Mouse (Mus musculus): ENCODE measurements at regions not wholly inside any gene's neighbourhood (a gene's known extent, or its start where the extent isn't known, plus 50 kb on each side); places are given as distances from the start of the nearest gene placed in this dataset.

DNA sequence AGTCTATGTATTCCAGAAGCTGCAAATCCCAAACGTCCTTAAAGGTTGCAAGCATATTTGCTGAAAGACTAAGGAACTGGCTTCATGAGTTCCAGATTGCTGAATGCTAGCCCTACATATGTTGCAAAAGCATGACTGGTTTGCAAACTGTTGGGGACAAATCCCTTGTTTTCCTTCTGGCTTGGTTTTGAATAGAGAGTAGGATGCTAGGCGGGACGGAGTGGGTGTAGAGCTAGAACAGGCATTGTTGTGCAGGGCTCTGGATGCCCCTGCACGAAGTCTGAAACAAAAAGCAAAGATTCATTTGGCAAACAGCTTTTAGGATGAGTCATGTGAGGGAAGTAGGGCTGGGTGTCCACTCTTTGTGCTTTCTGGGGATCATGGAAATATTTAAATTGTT, 500.9 kb upstream of the Cnksr2 start:
- H3K4me1 ChIP-seq (replicated peaks; ENCODE audit: control insufficient read depth, insufficient read depth, low read length), result no peaks in the 10 kb centered on the region

DNA sequence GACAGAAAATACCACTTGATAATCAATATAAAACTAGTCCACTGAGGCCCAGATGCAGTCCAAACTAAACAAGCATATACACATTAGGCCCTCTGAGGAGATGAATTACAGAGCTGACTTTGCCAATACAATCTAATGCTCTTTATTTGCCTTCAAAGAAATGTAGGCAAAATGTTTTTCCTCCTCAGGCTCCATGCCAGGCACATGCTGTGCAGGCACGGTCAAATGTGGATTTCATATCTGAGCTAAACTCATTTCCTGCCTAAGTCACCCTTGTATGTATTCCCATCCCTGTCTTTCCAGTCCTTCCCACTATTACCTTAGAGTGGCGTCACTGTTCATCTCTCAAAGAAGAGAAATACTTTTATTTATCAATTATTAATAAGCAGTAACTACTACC, 534.8 kb upstream of the Cnksr2 start:
- Histone ChIP-seq H3K27me3 (replicated peaks; ENCODE audit: control insufficient read depth, insufficient read depth, low read length) (no peaks in the 10 kb centered on the region), H3K4me2 (replicated peaks; ENCODE audit: low read depth) (no peak overlapping the region), H3K4me1 (replicated peaks; ENCODE audit: control insufficient read depth, insufficient read depth, low read length) (no peaks in the 10 kb centered on the region), H3K36me3 (ENCODE audit: control insufficient read depth, insufficient read depth) (no peaks in the 10 kb centered on the region), H3K27ac (ENCODE audit: low read depth, low read length) (no peak overlapping the region), H3K4me3 (ENCODE audit: low read depth, low read length) (no peak overlapping the region), H3K9ac (ENCODE audit: low read depth, low read length) (no peak overlapping the region), H3K9me3 (ENCODE audit: control insufficient read depth) (no peaks in the 10 kb centered on the region)
- TF ChIP-seq CTCF (IDR thresholded peaks at IDR 0.05; ENCODE audit: low read depth), result no peak
- ATAC-seq, result no peak
- 75% methylated on average over 2 of the region's 2 CpGs for WGBS

More for the DNA sequence above, 500.9 kb upstream of the Cnksr2 start:
- H3K36me3 ChIP-seq (ENCODE audit: control insufficient read depth, insufficient read depth), result no peaks in the 10 kb centered on the region
- H3K4me2 ChIP-seq (replicated peaks; ENCODE audit: low read depth), result no peak overlapping the region
- no peaks in the 10 kb centered on the region for H3K27me3 ChIP-seq (replicated peaks; ENCODE audit: control insufficient read depth, insufficient read depth, low read length)
- H3K9me3 ChIP-seq (ENCODE audit: control insufficient read depth), result no peaks in the 10 kb centered on the region
- H3K9ac ChIP-seq (ENCODE audit: low read depth, low read length), result no peak overlapping the region
- no peak for ATAC-seq
- TF ChIP-seq CTCF (IDR thresholded peaks at IDR 0.05; ENCODE audit: low read depth), result no peak
- no peak overlapping the region for H3K4me3 ChIP-seq (ENCODE audit: low read depth, low read length)
- whole genome bisulfite sequencing, result 62% methylated on average over 4 of the region's 4 CpGs
- H3K27ac ChIP-seq (ENCODE audit: low read depth, low read length), result no peak overlapping the region

DNA sequence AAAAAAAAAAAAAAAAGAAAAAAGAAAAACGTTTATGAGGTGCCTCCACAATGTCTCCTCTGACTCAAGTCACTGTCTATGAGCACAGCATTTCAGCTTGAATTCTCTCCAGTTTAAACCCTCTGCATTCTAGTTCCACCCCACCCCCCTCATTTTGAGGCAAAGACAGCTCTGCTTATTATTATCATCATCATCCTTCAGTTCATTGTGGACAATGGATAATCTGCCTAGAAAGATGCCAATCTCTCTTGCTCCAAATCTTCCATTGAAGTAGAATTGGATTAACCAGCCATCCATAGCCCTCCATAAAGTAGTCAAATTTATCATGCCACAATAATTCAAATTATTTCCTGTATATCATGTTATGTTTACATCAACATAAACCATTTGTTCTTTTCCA, 570.0 kb upstream of the Cnksr2 start:
- ATAC-seq, result no peak
- Histone ChIP-seq H3K36me3 (ENCODE audit: control insufficient read depth, insufficient read depth) (no peaks in the 10 kb centered on the region), H3K4me1 (replicated peaks; ENCODE audit: control insufficient read depth, insufficient read depth, low read length) (no peaks in the 10 kb centered on the region), H3K27me3 (replicated peaks; ENCODE audit: control insufficient read depth, insufficient read depth, low read length) (no peaks in the 10 kb centered on the region), H3K4me3 (ENCODE audit: low read depth, low read length) (no peak overlapping the region), H3K9me3 (ENCODE audit: control insufficient read depth) (no peaks in the 10 kb centered on the region), H3K4me2 (replicated peaks; ENCODE audit: low read depth) (no peak overlapping the region), H3K9ac (ENCODE audit: low read depth, low read length) (no peak overlapping the region), H3K27ac (ENCODE audit: low read depth, low read length) (no peak overlapping the region)
- no peak for TF ChIP-seq CTCF (IDR thresholded peaks at IDR 0.05; ENCODE audit: low read depth)
- 7% methylated on average over 1 of the region's 1 CpGs for WGBS

DNA sequence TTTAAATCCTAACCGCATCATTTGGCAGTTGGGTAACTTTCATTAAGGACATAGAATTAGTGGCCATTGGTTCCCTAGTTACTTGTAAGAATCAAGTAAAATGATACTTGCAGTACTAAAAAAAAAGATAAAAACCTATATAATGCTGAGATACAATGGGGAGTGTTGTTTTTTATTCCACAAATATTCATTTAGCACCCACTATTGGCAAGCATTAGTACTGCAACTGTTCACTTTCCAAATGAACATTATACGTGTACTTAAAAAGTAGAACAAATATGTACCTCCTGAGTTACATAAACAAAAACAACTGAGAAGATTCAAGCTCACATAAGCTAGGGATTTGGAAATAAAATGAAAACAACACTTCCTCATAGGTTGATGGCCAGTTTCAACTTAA, 570.5 kb upstream of the Cnksr2 start:
- ATAC-seq, result no peak

DNA sequence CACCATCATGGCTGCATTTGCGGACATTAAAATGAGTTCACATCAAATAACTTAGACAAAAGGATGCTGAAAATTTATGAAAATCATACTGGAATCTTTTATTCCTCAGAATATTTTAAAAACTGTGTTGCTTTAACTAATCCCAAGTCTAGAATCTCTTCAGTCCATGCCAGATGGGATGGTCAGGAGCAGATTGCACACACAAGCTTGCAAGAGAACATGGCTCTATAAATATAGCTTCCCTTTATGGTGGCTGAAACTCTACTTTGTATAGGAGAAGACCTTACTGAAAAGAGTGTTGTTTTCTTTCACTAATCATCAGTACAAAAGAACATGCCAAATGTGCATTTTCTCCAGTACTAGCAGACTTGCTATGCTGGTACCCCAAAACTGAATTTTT, 570.9 kb upstream of the Cnksr2 start:
- no peak for TF ChIP-seq CTCF (IDR thresholded peaks at IDR 0.05; ENCODE audit: low read depth)
- WGBS, result 92% methylated on average over 1 of the region's 1 CpGs

More for the DNA sequence above, 570.5 kb upstream of the Cnksr2 start:
- no peak overlapping the region for H3K9ac ChIP-seq (ENCODE audit: low read depth, low read length)
- no peaks in the 10 kb centered on the region for H3K9me3 ChIP-seq (ENCODE audit: control insufficient read depth)
- peak; percentile 61 for TF ChIP-seq CTCF (IDR thresholded peaks at IDR 0.05; ENCODE audit: low read depth)
- no peak overlapping the region for H3K4me2 ChIP-seq (replicated peaks; ENCODE audit: low read depth)
- H3K4me1 ChIP-seq (replicated peaks; ENCODE audit: control insufficient read depth, insufficient read depth, low read length), result no peaks in the 10 kb centered on the region
- no peak overlapping the region for H3K4me3 ChIP-seq (ENCODE audit: low read depth, low read length)
- no peaks in the 10 kb centered on the region for H3K27me3 ChIP-seq (replicated peaks; ENCODE audit: control insufficient read depth, insufficient read depth, low read length)
- H3K36me3 ChIP-seq (ENCODE audit: control insufficient read depth, insufficient read depth), result no peaks in the 10 kb centered on the region
- no peak overlapping the region for H3K27ac ChIP-seq (ENCODE audit: low read depth, low read length)
- WGBS, result 71% methylated on average over 2 of the region's 2 CpGs

DNA sequence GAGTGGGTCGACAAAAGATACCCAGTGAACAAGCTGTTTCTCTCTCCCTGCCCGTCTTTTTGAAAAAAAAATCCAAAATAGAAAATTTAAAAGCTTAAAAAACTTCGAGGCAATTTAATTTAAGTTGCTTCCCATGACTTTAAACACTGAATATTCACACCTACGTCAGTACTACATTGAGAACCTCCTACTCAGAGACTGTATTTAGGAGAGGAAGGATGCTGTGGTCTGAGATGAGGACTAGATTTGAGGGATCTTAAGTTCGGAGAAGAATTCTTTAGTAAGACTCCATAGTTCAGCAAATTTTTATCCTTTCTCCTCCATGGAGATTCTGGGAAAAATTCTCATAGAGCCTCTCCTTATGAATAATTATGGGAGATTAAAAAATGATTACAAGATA, 571.4 kb upstream of the Cnksr2 start:
- H3K4me1 ChIP-seq (replicated peaks; ENCODE audit: control insufficient read depth, insufficient read depth, low read length), result no peaks in the 10 kb centered on the region
- ATAC-seq, result no peak
- no peak overlapping the region for H3K27ac ChIP-seq (ENCODE audit: low read depth, low read length)
- no peak overlapping the region for H3K4me3 ChIP-seq (ENCODE audit: low read depth, low read length)
- no peaks in the 10 kb centered on the region for H3K27me3 ChIP-seq (replicated peaks; ENCODE audit: control insufficient read depth, insufficient read depth, low read length)
- no peaks in the 10 kb centered on the region for H3K36me3 ChIP-seq (ENCODE audit: control insufficient read depth, insufficient read depth)
- H3K9me3 ChIP-seq (ENCODE audit: control insufficient read depth), result no peaks in the 10 kb centered on the region
- no peak for TF ChIP-seq CTCF (IDR thresholded peaks at IDR 0.05; ENCODE audit: low read depth)
- H3K4me2 ChIP-seq (replicated peaks; ENCODE audit: low read depth), result no peak overlapping the region
- H3K9ac ChIP-seq (ENCODE audit: low read depth, low read length), result no peak overlapping the region
- WGBS, result 62% methylated on average over 5 of the region's 5 CpGs

More for the DNA sequence above, 570.9 kb upstream of the Cnksr2 start:
- no peaks in the 10 kb centered on the region for H3K27me3 ChIP-seq (replicated peaks; ENCODE audit: control insufficient read depth, insufficient read depth, low read length)
- no peak overlapping the region for H3K4me3 ChIP-seq (ENCODE audit: low read depth, low read length)
- no peak overlapping the region for H3K9ac ChIP-seq (ENCODE audit: low read depth, low read length)
- H3K4me2 ChIP-seq (replicated peaks; ENCODE audit: low read depth), result no peak overlapping the region
- H3K27ac ChIP-seq (ENCODE audit: low read depth, low read length), result no peak overlapping the region
- no peak for ATAC-seq
- H3K9me3 ChIP-seq (ENCODE audit: control insufficient read depth), result no peaks in the 10 kb centered on the region
- H3K36me3 ChIP-seq (ENCODE audit: control insufficient read depth, insufficient read depth), result no peaks in the 10 kb centered on the region
- no peaks in the 10 kb centered on the region for H3K4me1 ChIP-seq (replicated peaks; ENCODE audit: control insufficient read depth, insufficient read depth, low read length)

DNA sequence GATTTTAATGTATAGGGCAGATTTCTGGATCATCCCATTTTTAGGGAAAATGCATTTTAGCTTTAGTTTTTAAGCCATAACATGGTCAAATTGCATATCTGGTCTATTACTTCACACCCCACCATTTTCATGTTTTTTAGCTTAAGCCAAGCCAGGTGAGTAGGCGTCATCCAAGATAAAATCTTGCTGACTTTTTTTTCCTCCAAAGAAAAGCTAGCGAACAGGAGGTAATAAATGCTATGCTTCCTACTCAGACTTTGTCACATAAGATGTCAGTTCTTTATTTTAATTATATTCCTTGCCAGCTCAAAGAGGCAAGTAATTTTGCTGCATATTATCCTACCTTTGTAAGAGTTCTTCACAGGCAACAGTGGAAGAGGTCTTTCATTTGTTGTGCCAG, 572.0 kb upstream of the Cnksr2 start:
- TF ChIP-seq CTCF (IDR thresholded peaks at IDR 0.05; ENCODE audit: low read depth), result no peak

More for the DNA sequence above, 572.0 kb upstream of the Cnksr2 start:
- Histone ChIP-seq H3K4me2 (replicated peaks; ENCODE audit: low read depth) (no peak overlapping the region), H3K27ac (ENCODE audit: low read depth, low read length) (no peak overlapping the region), H3K9ac (ENCODE audit: low read depth, low read length) (no peak overlapping the region), H3K36me3 (ENCODE audit: control insufficient read depth, insufficient read depth) (no peaks in the 10 kb centered on the region), H3K9me3 (ENCODE audit: control insufficient read depth) (no peaks in the 10 kb centered on the region), H3K4me3 (ENCODE audit: low read depth, low read length) (no peak overlapping the region), H3K4me1 (replicated peaks; ENCODE audit: control insufficient read depth, insufficient read depth, low read length) (no peaks in the 10 kb centered on the region), H3K27me3 (replicated peaks; ENCODE audit: control insufficient read depth, insufficient read depth, low read length) (no peaks in the 10 kb centered on the region)
- 69% methylated on average over 2 of the region's 2 CpGs for WGBS
- ATAC-seq, result no peak

All from intestine, postnatal 0 days (tissue).